Mouse (Mus musculus) lung, adult 2 months (tissue): ENCODE measurements around the gene Abhd8. TPM values are rescaled to one million over a fixed set of nuclear protein-coding genes. Genes with fewer than 3 reads are reported as not detected.

ENCODE experiments used
- DNase-seq: peaks from one replicate; pipeline ENCODE4 v3.0.0; 2022
- H3K4me1 ChIP-seq: fragments of 200-500 bp; 2 replicates; pipeline ENCODE4 v1.6.1; 2011; ENCODE audit warnings: low read length; ENCODE audit not compliant: control insufficient read depth, insufficient read depth
- H3K4me3 ChIP-seq: fragments of 200-500 bp; replicated peaks from 2 replicates; pipeline ENCODE3; 2011; ENCODE audit warnings: low read depth, mild to moderate bottlenecking, control low read depth, low read length; ENCODE audit errors: extremely low read depth
- CTCF ChIP-seq: fragments of 200-500 bp; IDR thresholded peaks from 2 replicates; pipeline ENCODE4 v1.5.1; 2011; ENCODE audit warnings: mild to moderate bottlenecking, low read length, control low read depth; ENCODE audit not compliant: insufficient read depth
- POLR2A ChIP-seq: fragments of 200-500 bp; IDR thresholded peaks from 2 replicates; pipeline ENCODE4 v1.6.1; 2011; ENCODE audit warnings: low read depth, mild to moderate bottlenecking, control low read depth, low read length, borderline replicate concordance; ENCODE audit errors: extremely low read depth
- WGBS: fragments of 180-500 bp; shearing (Covaris S2); methylation state at CpG from one replicate; pipeline ENCODE4 v1.1.7; 2018; 5-methylcytosine and 5-hydroxymethylcytosine counted together
- polyA plus RNA-seq: library from polyadenylated mRNA; depleted of rRNA; stranded (reverse); fragments of >200 nt; gene quantifications from 2 replicates; pipeline ENCODE4 v1.2.3, GENCODE M21; 2012

The Abhd8 gene
- polyA plus RNA-seq, 1 experiment, result 38.1 TPM

- H3K4me3 ChIP-seq, result no peak overlapping the region
- WGBS, result 91% methylated on average over 5 of the region's 5 CpGs
These were observed 2.7 kb upstream of the Abhd8 start for GRCm38 (mm10) chr8:71466198-71466597.

DNA sequence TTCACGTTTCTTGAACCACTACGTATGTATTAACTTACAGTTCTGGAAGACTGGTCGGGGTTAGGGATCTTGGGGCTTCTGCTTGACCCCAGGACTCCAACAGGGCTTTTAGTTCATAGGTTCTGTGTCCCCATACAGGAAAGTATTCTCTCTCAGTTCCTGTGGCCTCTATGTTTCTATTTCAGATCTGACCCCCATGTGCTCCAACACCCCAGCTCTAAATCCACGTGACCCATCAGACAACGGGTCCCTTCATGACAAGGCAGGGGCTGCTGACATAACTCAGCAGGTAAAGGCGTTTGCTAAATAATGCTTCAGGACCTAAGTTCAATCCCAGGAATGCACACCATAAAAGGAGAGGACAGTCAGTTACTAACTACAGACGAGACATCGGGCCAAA lies 2.3 kb upstream of the Abhd8 start:
- peaks cover 17% of the 10 kb centered on the region for H3K4me1 ChIP-seq
- H3K4me3 ChIP-seq, result no peak overlapping the region
- no peak for TF ChIP-seq CTCF
- TF ChIP-seq POLR2A, result no peak
- DNase-seq, result no peak
- 73% methylated on average over 8 of the region's 8 CpGs for WGBS

More at GRCm38 (mm10) chr8:71466198-71466597, 2.7 kb upstream of the Abhd8 start:
- no peak for DNase-seq
- peaks cover 17% of the 10 kb centered on the region for H3K4me1 ChIP-seq
- TF ChIP-seq CTCF, result no peak
- TF ChIP-seq POLR2A, result no peak

DNA sequence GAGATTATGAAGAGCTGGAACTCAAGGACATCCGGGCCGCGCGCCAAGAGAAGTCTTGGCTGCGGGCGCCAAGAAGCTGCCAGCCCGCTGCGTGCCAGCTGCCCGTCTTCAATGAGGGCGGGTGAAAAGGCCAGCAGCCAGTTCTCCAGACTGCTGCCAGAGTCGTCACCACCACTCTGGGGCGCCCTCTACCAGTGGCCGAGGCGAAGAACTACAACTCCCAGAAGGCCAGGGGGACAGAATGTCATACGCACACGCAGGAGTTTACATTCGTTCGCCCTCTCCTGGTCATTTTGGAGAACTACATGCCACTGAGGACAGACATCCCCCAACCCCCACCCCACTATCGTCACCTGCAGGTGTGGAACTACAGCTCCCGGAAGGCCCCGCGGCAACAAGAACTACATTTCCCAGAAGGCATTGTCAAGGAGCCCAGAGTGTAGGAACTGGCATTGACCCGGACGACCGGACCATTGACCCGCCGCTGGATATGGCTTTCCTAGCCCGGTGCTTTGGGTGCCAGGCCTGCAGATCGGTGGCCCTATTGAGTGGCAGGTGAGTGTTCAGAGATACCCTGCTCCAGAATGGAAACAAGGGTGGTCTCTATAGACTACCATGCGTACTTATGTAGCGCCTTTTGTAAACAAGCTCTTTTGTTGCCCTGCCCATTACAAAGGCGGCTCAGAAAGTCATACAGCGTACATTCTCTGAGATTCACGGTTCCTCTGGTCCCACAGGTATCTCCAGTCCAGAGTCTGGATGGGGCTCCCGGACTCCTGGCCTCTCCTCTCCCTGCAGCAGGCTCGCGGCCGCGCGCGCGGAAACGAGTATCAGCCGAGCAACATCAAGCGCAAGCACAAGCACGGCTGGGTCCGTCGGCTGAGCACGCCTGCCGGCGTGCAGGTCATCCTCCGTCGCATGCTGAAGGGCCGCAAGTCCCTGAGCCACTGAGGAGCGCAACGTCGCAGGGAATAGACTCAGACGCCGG lies 1.4 kb upstream of the Abhd8 start, which contains the start of gene Mrpl34:
Gene Mrpl34, plus strand, starts transcription at position 447 of the 988 bp plus-strand sequence.
- peak; percentile 81; the same call in 1 of the 2 replicates for TF ChIP-seq POLR2A
- TF ChIP-seq CTCF, result peak; percentile 87
- Histone ChIP-seq H3K4me1 (peaks cover 9% of the 10 kb centered on the region), H3K4me3 (peak within 1 kb of the TSS; percentile 85)
- under 1% methylated on average over 59 of the region's 59 CpGs for whole genome bisulfite sequencing
- peak; percentile 99 for DNase-seq

- Histone ChIP-seq H3K4me3 (peak overlapping the region; percentile 78), H3K4me1 (peaks cover 6% of the 10 kb centered on the region)
- TF ChIP-seq POLR2A, result no peak
- no peak for TF ChIP-seq CTCF
- WGBS, result 6% methylated on average over 16 of the region's 16 CpGs
- no peak for DNase-seq
These were observed 669 bp downstream of the Abhd8 start for GRCm38 (mm10) chr8:71462786-71463185.

DNA sequence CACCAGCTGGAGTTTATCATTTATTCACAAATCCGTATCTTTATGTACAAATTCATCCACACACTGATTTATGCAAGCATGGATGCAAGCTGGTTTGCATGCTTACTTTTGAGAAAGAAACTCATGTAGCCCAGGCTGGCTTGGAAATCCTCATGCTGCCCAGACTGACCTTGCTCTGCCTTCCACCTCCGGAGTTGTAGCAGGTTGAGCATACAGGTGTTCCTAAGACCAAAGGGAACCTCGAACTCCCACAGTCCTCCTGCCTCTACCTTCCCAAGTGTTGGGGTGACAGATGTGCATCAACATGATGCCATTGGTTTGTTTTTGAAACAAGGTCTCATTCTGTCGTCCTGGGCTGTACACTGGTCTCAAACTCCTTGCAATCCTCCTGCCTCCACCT lies 1.3 kb downstream of the Abhd8 start:
- no peak overlapping the region for H3K4me3 ChIP-seq
- DNase-seq, result no peak
- WGBS, result 71% methylated on average over 4 of the region's 4 CpGs
- peaks cover 6% of the 10 kb centered on the region for H3K4me1 ChIP-seq
- TF ChIP-seq CTCF, result no peak
- TF ChIP-seq POLR2A, result no peak

- TF ChIP-seq POLR2A, result no peak
- no peak for TF ChIP-seq CTCF
- DNase-seq, result no peak
- Histone ChIP-seq H3K4me1 (peaks cover 6% of the 10 kb centered on the region), H3K4me3 (no peak overlapping the region)
- 90% methylated on average over 47 of the region's 47 CpGs for WGBS
These were observed 2.2 kb downstream of the Abhd8 start for GRCm38 (mm10) chr8:71461152-71461840.

DNA sequence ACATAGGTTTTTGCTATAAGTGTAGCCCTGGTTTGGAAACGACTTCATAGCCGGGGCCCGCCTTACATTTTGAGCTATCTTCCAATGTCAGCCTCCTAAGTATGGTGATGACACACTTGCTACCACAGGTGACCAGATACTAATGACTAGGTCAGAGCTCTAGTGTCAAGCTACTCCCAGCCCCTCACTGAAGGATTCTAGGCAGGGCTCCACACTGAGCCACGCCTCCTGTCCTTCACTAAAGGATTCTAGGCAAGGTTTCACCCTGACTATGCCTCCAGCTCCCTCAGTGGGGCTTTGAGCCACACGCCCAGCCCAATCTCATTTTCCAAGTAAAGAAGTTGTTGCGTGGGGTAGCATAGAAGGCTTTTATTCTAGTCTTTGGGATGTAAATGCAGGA lies 2.7 kb downstream of the Abhd8 start:
- Histone ChIP-seq H3K4me1 (peaks cover 6% of the 10 kb centered on the region), H3K4me3 (no peak overlapping the region)
- TF ChIP-seq POLR2A (no peak), CTCF (no peak)
- WGBS, result 96% methylated on average over 6 of the region's 6 CpGs
- no peak for DNase-seq

DNA sequence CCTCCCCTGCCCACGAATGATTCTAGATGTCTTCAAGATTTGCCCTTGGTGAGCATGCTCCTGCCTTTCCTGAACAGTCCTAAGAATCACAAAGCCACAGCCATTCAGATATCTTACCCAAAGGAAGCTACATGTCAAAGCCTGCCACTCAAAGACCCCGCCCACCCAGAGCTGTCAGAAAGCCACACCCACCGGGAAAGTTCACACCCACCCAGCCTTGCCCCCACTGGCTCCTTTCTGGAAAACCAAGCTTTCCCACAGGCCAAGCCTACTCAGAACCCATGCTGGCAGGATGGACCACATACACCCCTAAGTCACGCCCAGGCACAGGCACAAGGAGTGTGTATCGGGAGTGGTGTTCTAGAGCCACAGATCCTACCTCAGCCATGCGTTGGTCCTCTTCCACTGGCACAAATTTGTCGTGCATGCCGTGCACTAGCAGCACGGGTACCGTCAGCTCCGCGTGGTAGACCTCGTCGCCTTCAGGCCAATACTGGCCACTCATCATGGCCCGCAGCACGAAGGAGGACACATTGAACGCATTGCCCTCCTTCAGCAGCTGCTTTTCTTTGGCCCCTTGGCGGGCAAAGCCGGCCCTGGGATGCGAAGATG lies 5.7 kb downstream of the Abhd8 start:
- DNase-seq, result no peak
- no peak for TF ChIP-seq CTCF
- no peak for TF ChIP-seq POLR2A
- no peaks in the 10 kb centered on the region; the same call in 1 of the 2 replicates for H3K4me1 ChIP-seq
- H3K4me3 ChIP-seq, result no peak overlapping the region
- WGBS, result 87% methylated on average over 20 of the region's 20 CpGs

DNA sequence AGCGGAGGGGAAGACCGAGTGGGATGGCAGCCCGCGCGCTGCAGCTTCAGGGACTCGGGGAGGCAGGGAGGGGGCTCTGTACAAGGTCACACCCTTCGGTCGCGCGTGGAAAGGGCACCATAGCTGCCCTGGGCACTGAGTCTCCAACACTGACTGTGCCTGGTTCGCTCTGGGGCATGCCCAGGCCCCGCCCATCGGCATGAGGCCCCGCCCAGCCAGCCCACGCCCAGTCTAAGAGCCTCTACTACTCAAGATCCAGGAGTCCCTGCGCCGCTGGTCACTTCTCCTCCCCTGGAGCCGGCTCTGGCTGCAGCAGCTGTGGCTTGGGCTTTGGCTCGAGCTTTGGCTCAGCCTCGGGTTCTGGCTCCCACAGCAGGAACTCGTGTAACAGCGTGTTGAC lies 6.5 kb downstream of the Abhd8 start:
- TF ChIP-seq CTCF (no peak), POLR2A (no peak)
- no peak for DNase-seq
- 52% methylated on average over 22 of the region's 22 CpGs for WGBS

More for the DNA sequence above, 6.5 kb downstream of the Abhd8 start:
- no peak overlapping the region for H3K4me3 ChIP-seq
- H3K4me1 ChIP-seq, result no peaks in the 10 kb centered on the region
